Mouse (Mus musculus) heart, embryonic 10.5 days (tissue): ENCODE measurements around the gene Adamtsl2. TPM values are rescaled to one million over a fixed set of nuclear protein-coding genes. Genes with fewer than 3 reads are reported as not detected.

ENCODE experiments used
- polyA plus RNA-seq: library from polyadenylated mRNA; unstranded; fragments of >200 nt; fragmentation: Nextera tagmentation; extraction: Ambion mirVana; gene quantifications from 2 replicates; pipeline ENCODE4 v1.2.1, GENCODE M21; 2016

Gene Adamtsl2
- polyA plus RNA-seq, 1 experiment from 2014 or later: 9.7 TPM

Other genes with a start within 250 kb of the Adamtsl2 start
- gene Abo, start 214.4 kb upstream of the Adamtsl2 start, polyA plus RNA-seq: not detected in 2 replicates
- gene Surf6, start 176.5 kb upstream of the Adamtsl2 start, polyA plus RNA-seq: 18.7 and 24.2 TPM in 2 replicates
- 40.7 and 55.0 TPM in 2 replicates for gene Med22, start 168.7 kb upstream of the Adamtsl2 start, polyA plus RNA-seq
- 425 and 513 TPM in 2 replicates for gene Rpl7a, start 168.6 kb upstream of the Adamtsl2 start, polyA plus RNA-seq
- 39.9 and 45.7 TPM in 2 replicates for gene Surf2, start 163.0 kb upstream of the Adamtsl2 start, polyA plus RNA-seq
- gene Surf1, start 162.8 kb upstream of the Adamtsl2 start, polyA plus RNA-seq: 40.9 and 45.6 TPM in 2 replicates
- 229 and 242 TPM in 2 replicates for gene Surf4, start 145.5 kb upstream of the Adamtsl2 start, polyA plus RNA-seq
- 0.15 and 0.36 TPM in 2 replicates for gene Stkld1, start 145.3 kb upstream of the Adamtsl2 start, polyA plus RNA-seq
- 34.5 and 46.9 TPM in 2 replicates for gene Rexo4, start 115.0 kb upstream of the Adamtsl2 start, polyA plus RNA-seq
- 0.04 TPM in 1 of 2 replicates, not detected in the other for gene Adamts13, start 106.0 kb upstream of the Adamtsl2 start, polyA plus RNA-seq
- 48.3 and 54.5 TPM in 2 replicates for gene Cacfd1, start 69.5 kb upstream of the Adamtsl2 start, polyA plus RNA-seq
- gene Slc2a6, start 51.4 kb upstream of the Adamtsl2 start, polyA plus RNA-seq: 0.34 and 0.49 TPM in 2 replicates
- gene Mymk, start 7.2 kb upstream of the Adamtsl2 start, polyA plus RNA-seq: 0.09 TPM in 1 of 2 replicates, not detected in the other
- gene Fam163b, start 63.1 kb downstream of the Adamtsl2 start, polyA plus RNA-seq: 0.25 and 0.39 TPM in 2 replicates
- gene Dbh, start 85.9 kb downstream of the Adamtsl2 start, polyA plus RNA-seq: 0.21 and 0.69 TPM in 2 replicates
- gene Sardh, start 169.0 kb downstream of the Adamtsl2 start, polyA plus RNA-seq: 11.8 and 13.4 TPM in 2 replicates